Mouse (Mus musculus) kidney, embryonic 16.5 days (tissue): ENCODE results near the gene Olfr1264. TPM values are rescaled to one million over a fixed set of nuclear protein-coding genes. Genes with fewer than 3 reads are reported as not detected.

ENCODE experiments used
- polyA plus RNA-seq: library from polyadenylated mRNA; unstranded; fragments of >200 nt; fragmentation: Nextera tagmentation; extraction: Ambion mirVana; gene quantifications from 2 replicates; pipeline ENCODE4 v1.2.1, GENCODE M21; 2015

Olfr1264 gene
- polyA plus RNA-seq, 1 experiment from 2014 or later, result not detected

Other genes with a start within 250 kb of the Olfr1264 start
- not detected in 2 replicates for gene Olfr1254, start 232.0 kb downstream of the Olfr1264 start, polyA plus RNA-seq
- not detected in 2 replicates for gene Olfr1255, start 213.5 kb downstream of the Olfr1264 start, polyA plus RNA-seq
- gene Olfr1256, start 184.0 kb downstream of the Olfr1264 start, polyA plus RNA-seq, result not detected in 2 replicates
- gene Olfr48, start 177.4 kb downstream of the Olfr1264 start, polyA plus RNA-seq, result not detected in 2 replicates
- gene Olfr1257, start 147.1 kb downstream of the Olfr1264 start, polyA plus RNA-seq, result not detected in 2 replicates
- not detected in 2 replicates for gene Olfr1258, start 98.3 kb downstream of the Olfr1264 start, polyA plus RNA-seq
- gene Olfr1259, start 76.9 kb downstream of the Olfr1264 start, polyA plus RNA-seq, result not detected in 2 replicates
- not detected in 2 replicates for gene Olfr1260, start 51.2 kb downstream of the Olfr1264 start, polyA plus RNA-seq
- not detected in 2 replicates for gene Olfr1261, start 34.4 kb downstream of the Olfr1264 start, polyA plus RNA-seq
- not detected in 2 replicates for gene Olfr1262, start 25.4 kb downstream of the Olfr1264 start, polyA plus RNA-seq
- gene Olfr1263, start 13.4 kb downstream of the Olfr1264 start, polyA plus RNA-seq, result not detected in 2 replicates
- not detected in 2 replicates for gene Olfr1265, start 9.8 kb upstream of the Olfr1264 start, polyA plus RNA-seq
- not detected in 2 replicates for gene Olfr140, start 38.0 kb upstream of the Olfr1264 start, polyA plus RNA-seq
- not detected in 2 replicates for gene Olfr1269, start 95.8 kb upstream of the Olfr1264 start, polyA plus RNA-seq
- gene Olfr32, start 116.7 kb upstream of the Olfr1264 start, polyA plus RNA-seq, result not detected in 2 replicates
- gene Olfr1270, start 127.5 kb upstream of the Olfr1264 start, polyA plus RNA-seq, result not detected in 2 replicates
- not detected in 2 replicates for gene Olfr1506, start 198.9 kb upstream of the Olfr1264 start, polyA plus RNA-seq
- not detected in 2 replicates for gene Olfr142, start 232.0 kb upstream of the Olfr1264 start, polyA plus RNA-seq
- not detected in 2 replicates for gene Olfr1271, start 245.5 kb upstream of the Olfr1264 start, polyA plus RNA-seq